Mouse (Mus musculus) cortical plate, adult 2 months (tissue): Measurements from ENCODE around the gene Nfe2.

ENCODE experiments used
- CTCF ChIP-seq: fragments of 200-500 bp; IDR thresholded peaks from 2 replicates; pipeline ENCODE4 v1.5.1; 2011; ENCODE audit warnings: mild to moderate bottlenecking, control low read depth, low read length; ENCODE audit not compliant: insufficient read depth; ENCODE audit errors: extremely low read depth
- POLR2A ChIP-seq: fragments of 200-500 bp; IDR thresholded peaks from 2 replicates; pipeline ENCODE4 v1.6.1; 2011; ENCODE audit warnings: mild to moderate bottlenecking, low read length, control low read depth; ENCODE audit not compliant: insufficient read depth; ENCODE audit errors: extremely low read depth

DNA sequence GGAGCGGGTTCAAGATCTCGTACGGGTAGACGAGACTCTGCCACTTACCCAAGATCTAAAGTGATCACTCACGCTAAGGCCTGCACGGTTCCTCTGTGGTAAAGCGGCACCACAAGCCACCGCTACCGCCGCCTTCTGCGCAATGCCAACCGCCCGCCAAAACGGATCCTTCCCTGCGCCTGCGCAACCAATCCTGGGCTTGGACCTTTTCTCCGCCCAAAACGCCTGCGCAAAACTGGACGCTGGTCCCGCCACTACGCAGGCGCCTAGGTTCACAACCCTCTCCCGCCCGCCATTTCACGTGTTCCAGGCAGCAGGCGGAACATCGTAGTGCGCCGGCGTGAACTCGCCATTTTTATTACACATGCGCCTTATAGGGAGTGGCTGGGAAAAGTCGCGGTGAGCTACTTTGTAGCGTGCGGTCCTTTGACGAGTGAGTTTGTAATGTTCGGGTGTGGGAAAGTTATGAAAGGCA, 18.5 kb downstream of the Nfe2 start, which contains the start of gene Cbx5:
- TF ChIP-seq CTCF (no peak), POLR2A (peak; percentile 51; the same call in 1 of the 2 replicates)
